Mouse (Mus musculus) kidney, embryonic 16.5 days (tissue): ENCODE data around the gene Zmynd11. TPM values are rescaled to one million over a fixed set of nuclear protein-coding genes. Genes with fewer than 3 reads are reported as not detected.

ENCODE experiments used
- ATAC-seq: fragments of 200-750 bp; cut with Nextera tagmentation; 2 replicates; pipeline ENCODE4 v1.8.0; 2017; ENCODE audit warnings: moderate TSS enrichment; ENCODE audit not compliant: low FRiP score, low TSS enrichment
- H3K27ac ChIP-seq: fragments of 300-500 bp; sonication (generic); 2 replicates; pipeline ENCODE4 v1.5.1; 2014; ENCODE audit warnings: low read length
- H3K27me3 ChIP-seq: fragments of 300-500 bp; sonication (generic); 2 replicates; pipeline ENCODE4 v1.6.1; 2014; ENCODE audit warnings: low read length, control low read depth, mixed read lengths; ENCODE audit not compliant: insufficient read depth
- H3K36me3 ChIP-seq: fragments of 300-500 bp; sonication (generic); 2 replicates; pipeline ENCODE4 v1.6.1; 2014; ENCODE audit warnings: low read length, control low read depth, mixed read lengths; ENCODE audit not compliant: insufficient read depth
- H3K4me1 ChIP-seq: fragments of 300-500 bp; sonication (generic); 2 replicates; pipeline ENCODE4 v1.6.1; 2014; ENCODE audit warnings: low read length, control low read depth, mixed read lengths; ENCODE audit not compliant: insufficient read depth
- H3K4me2 ChIP-seq: fragments of 300-500 bp; sonication (generic); replicated peaks from 2 replicates; pipeline ENCODE4 v1.6.1; 2014; ENCODE audit warnings: low read depth, low read length
- H3K4me3 ChIP-seq: fragments of 300-500 bp; sonication (generic); 2 replicates; pipeline ENCODE4 v1.5.1; 2014; ENCODE audit warnings: mild to moderate bottlenecking, low read length
- H3K9ac ChIP-seq: fragments of 300-500 bp; sonication (generic); replicated peaks from 2 replicates; pipeline ENCODE4 v1.6.1; 2014; ENCODE audit warnings: low read length
- H3K9me3 ChIP-seq: fragments of 300-500 bp; sonication (generic); 2 replicates; pipeline ENCODE4 v1.6.1; 2016; ENCODE audit warnings: low read length, control low read depth
- WGBS: fragments of 180-500 bp; shearing (Covaris S2); extraction: QIAGEN DNeasy Blood & Tissue Kit; methylation state at CpG from one replicate; pipeline ENCODE4 v1.1.7; 2014; 5-methylcytosine and 5-hydroxymethylcytosine counted together
- polyA plus RNA-seq: library from polyadenylated mRNA; unstranded; fragments of >200 nt; fragmentation: Nextera tagmentation; extraction: Ambion mirVana; gene quantifications from 2 replicates; pipeline ENCODE4 v1.2.1, GENCODE M21; 2015

The Zmynd11 gene
- 95.0 and 101 TPM in 2 replicates for polyA plus RNA-seq

GRCm38 (mm10) chr13:9764646-9765536, at the start of gene Zmynd11:
Gene Zmynd11, minus strand, starts transcription at chr13:9765330.
- Histone ChIP-seq H3K4me1 (peaks cover 39% of the 10 kb centered on the region), H3K36me3 (no peaks in the 10 kb centered on the region), H3K9me3 (no peaks in the 10 kb centered on the region), H3K9ac (peak within 1 kb of the TSS; percentile 100), H3K27me3 (no peaks in the 10 kb centered on the region), H3K4me2 (peak within 1 kb of the TSS; percentile 86), H3K4me3 (peak within 1 kb of the TSS; percentile 96), H3K27ac (peak within 1 kb of the TSS; percentile 99)
- peak; percentile 81 for ATAC-seq
- WGBS: under 1% methylated on average over 88 of the region's 98 CpGs

- ATAC-seq: no peak
- Histone ChIP-seq H3K9ac (peak overlapping the region; percentile 51; the same call in 1 of the 2 replicates), H3K9me3 (no peaks in the 10 kb centered on the region), H3K4me1 (peaks cover 10% of the 10 kb centered on the region; the same call in 1 of the 2 replicates), H3K27me3 (no peaks in the 10 kb centered on the region), H3K4me2 (peak overlapping the region; percentile 47), H3K4me3 (peak overlapping the region; percentile 32), H3K27ac (no peak overlapping the region), H3K36me3 (no peaks in the 10 kb centered on the region)
- 8% methylated on average over 12 of the region's 12 CpGs for WGBS
These were observed 30.9 kb upstream of the Zmynd11 start for GRCm38 (mm10) chr13:9795889-9796631.

DNA sequence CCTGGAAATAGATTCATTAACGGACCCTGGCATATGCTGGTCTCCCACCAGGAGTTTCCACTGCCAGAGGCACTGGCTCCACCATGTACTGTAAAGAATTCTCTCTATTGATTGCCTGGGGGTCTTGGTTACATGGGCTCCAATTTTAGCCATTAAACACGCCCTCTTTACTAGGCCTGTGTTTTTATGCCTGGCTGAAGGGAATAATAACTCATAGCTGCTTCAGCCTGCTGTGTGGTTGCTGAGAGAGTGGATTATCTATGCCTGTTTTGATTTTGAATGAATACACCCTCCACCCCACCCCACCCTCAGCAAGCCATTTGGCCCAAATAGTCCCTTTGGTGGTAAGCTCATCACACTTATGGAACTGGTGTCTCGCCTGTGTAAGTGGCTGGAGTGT, 20.9 kb upstream of the Zmynd11 start:
- ATAC-seq: no peak
- H3K27me3 ChIP-seq: no peaks in the 10 kb centered on the region
- H3K9me3 ChIP-seq: no peaks in the 10 kb centered on the region
- H3K36me3 ChIP-seq: no peaks in the 10 kb centered on the region
- no peak overlapping the region for H3K9ac ChIP-seq
- no peak overlapping the region for H3K4me2 ChIP-seq
- H3K27ac ChIP-seq: no peak overlapping the region
- WGBS: 67% methylated on average over 3 of the region's 3 CpGs
- no peaks in the 10 kb centered on the region; the same call in 1 of the 2 replicates for H3K4me1 ChIP-seq
- no peak overlapping the region for H3K4me3 ChIP-seq

- no peaks in the 10 kb centered on the region for H3K36me3 ChIP-seq
- no peaks in the 10 kb centered on the region for H3K9me3 ChIP-seq
- no peak for ATAC-seq
- H3K27me3 ChIP-seq: no peaks in the 10 kb centered on the region
- H3K4me2 ChIP-seq: no peak overlapping the region
- no peak overlapping the region for H3K4me3 ChIP-seq
- H3K4me1 ChIP-seq: no peaks in the 10 kb centered on the region; the same call in 1 of the 2 replicates
- WGBS: 88% methylated on average over 3 of the region's 3 CpGs
- no peak overlapping the region for H3K27ac ChIP-seq
- H3K9ac ChIP-seq: no peak overlapping the region
These were observed 18.6 kb upstream of the Zmynd11 start for GRCm38 (mm10) chr13:9783717-9784116.

GRCm38 (mm10) chr13:9775901-9776300, 10.8 kb upstream of the Zmynd11 start:
- Histone ChIP-seq H3K9me3 (no peaks in the 10 kb centered on the region), H3K9ac (no peak overlapping the region), H3K4me3 (no peak overlapping the region), H3K4me2 (no peak overlapping the region), H3K36me3 (no peaks in the 10 kb centered on the region), H3K27ac (no peak overlapping the region), H3K27me3 (no peaks in the 10 kb centered on the region), H3K4me1 (no peaks in the 10 kb centered on the region)
- 24% methylated on average over 5 of the region's 5 CpGs for WGBS
- ATAC-seq: no peak

GRCm38 (mm10) chr13:9774077-9774476, 8.9 kb upstream of the Zmynd11 start:
- no peak for ATAC-seq
- Histone ChIP-seq H3K27me3 (no peaks in the 10 kb centered on the region), H3K4me3 (no peak overlapping the region), H3K9me3 (no peaks in the 10 kb centered on the region), H3K36me3 (no peaks in the 10 kb centered on the region), H3K9ac (no peak overlapping the region), H3K27ac (no peak overlapping the region), H3K4me1 (no peaks in the 10 kb centered on the region), H3K4me2 (no peak overlapping the region)

- WGBS: 30% methylated on average over 5 of the region's 5 CpGs
- Histone ChIP-seq H3K9ac (no peak overlapping the region), H3K36me3 (no peaks in the 10 kb centered on the region), H3K4me2 (no peak overlapping the region), H3K27me3 (no peaks in the 10 kb centered on the region), H3K27ac (no peak overlapping the region), H3K4me3 (no peak overlapping the region), H3K9me3 (no peaks in the 10 kb centered on the region), H3K4me1 (peaks cover 25% of the 10 kb centered on the region)
- no peak for ATAC-seq
These were observed 2.1 kb upstream of the Zmynd11 start for GRCm38 (mm10) chr13:9767279-9767678.

DNA sequence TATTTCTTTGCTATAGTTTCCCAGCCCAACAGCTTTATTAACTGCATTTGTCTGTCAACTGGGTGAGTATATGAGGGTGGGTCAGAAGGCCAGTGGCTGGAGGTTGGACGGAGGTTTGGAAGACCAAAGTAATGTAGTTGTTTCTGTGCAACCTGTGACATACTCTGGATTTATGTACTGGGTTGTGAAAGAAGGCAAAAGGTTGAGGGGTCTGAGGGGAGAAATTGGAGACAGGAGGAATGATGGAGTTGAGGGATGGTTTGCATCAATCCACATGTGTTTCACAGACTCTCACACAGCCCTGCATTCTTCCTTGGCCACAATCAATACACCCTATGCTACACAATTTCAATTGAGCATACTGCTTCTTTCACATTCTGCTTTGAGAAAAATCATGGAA, 1.4 kb upstream of the Zmynd11 start:
- no peak overlapping the region for H3K9ac ChIP-seq
- no peaks in the 10 kb centered on the region for H3K36me3 ChIP-seq
- WGBS: 39% methylated on average over 1 of the region's 1 CpGs
- no peak overlapping the region for H3K4me3 ChIP-seq
- no peak overlapping the region for H3K27ac ChIP-seq
- no peaks in the 10 kb centered on the region for H3K27me3 ChIP-seq
- H3K9me3 ChIP-seq: no peaks in the 10 kb centered on the region
- no peak overlapping the region for H3K4me2 ChIP-seq
- H3K4me1 ChIP-seq: peaks cover 33% of the 10 kb centered on the region
- no peak for ATAC-seq

DNA sequence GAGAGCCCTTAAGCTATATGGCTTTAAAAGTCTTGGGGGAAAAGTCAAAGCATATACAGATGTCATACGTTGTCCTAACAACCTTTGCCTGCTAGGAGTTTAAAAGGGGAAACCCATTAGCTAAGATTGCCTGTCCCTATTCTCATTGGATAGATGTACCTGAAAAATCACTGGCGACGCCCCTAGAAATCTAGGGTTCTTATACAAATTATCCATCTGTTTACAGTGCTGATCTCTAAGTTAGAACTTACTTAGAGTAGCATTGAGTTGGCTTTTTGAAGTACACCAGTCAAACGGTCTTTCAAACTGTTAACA, 364 bp upstream of the Zmynd11 start:
- no peaks in the 10 kb centered on the region for H3K27me3 ChIP-seq
- H3K27ac ChIP-seq: peak overlapping the region; percentile 99
- H3K36me3 ChIP-seq: no peaks in the 10 kb centered on the region
- H3K4me3 ChIP-seq: peak overlapping the region; percentile 96
- ATAC-seq: no peak
- H3K4me2 ChIP-seq: peak overlapping the region; percentile 86
- H3K9me3 ChIP-seq: no peaks in the 10 kb centered on the region
- WGBS: 5% methylated on average over 4 of the region's 4 CpGs
- H3K4me1 ChIP-seq: peaks cover 34% of the 10 kb centered on the region
- peak overlapping the region; percentile 100 for H3K9ac ChIP-seq
